ENCODE assay signal across 18 mouse cellular contexts in genomic region chr5:149474142-149474541, GRCm38 (mm10). TPM values are rescaled to one million over a fixed set of nuclear protein-coding genes. Genes with fewer than 3 reads are reported as not detected.
DNase-seq lines count a peak whose midpoint lies in the region; ATAC-seq and TF ChIP-seq lines count a peak whose summit lies in the region.
"Had no signal": no experiment of that assay in that cellular context is flagged by ENCODE, and none has a peak within 500 bp of the region (broad histone marks: within the 10 kb centered on the region; RNA-seq: fewer than 3 reads in every experiment).

No protein-coding gene starts in this region.

- peak; percentile 24; the same call in 1 of the 2 replicates for TF ChIP-seq CTCF in liver, embryonic 14.5 days (IDR thresholded peaks at IDR 0.05; ENCODE audit: low read depth)
- TF ChIP-seq CTCF in liver, postnatal 0 days (IDR thresholded peaks at IDR 0.05; ENCODE audit: low read depth): no peak
- peak; percentile 12; the same call in 1 of the 2 replicates for TF ChIP-seq CTCF in brain, embryonic 14.5 days (IDR thresholded peaks at IDR 0.05; ENCODE audit: borderline replicate concordance, extremely low read depth, insufficient read depth, insufficient read length)

- H3K4me1 ChIP-seq in forebrain, embryonic 13.5 days: no peaks in the 10 kb centered on the region
- H3K4me1 ChIP-seq in forebrain, embryonic 11.5 days (replicated peaks; ENCODE audit: control insufficient read depth, insufficient read depth, low read length): no peaks in the 10 kb centered on the region
- H3K4me1 ChIP-seq in liver, embryonic 14.5 days (replicated peaks; ENCODE audit: control insufficient read depth in 2 of 2, insufficient read depth in 2 of 2, low read length in 1 of 2): no peaks in the 10 kb centered on the region
- H3K4me1 ChIP-seq in liver, postnatal 0 days (ENCODE audit: insufficient read depth): no peaks in the 10 kb centered on the region
- H3K4me1 ChIP-seq: heart, embryonic 15.5 days; midbrain, embryonic 12.5 days had no signal

- no peak overlapping the region for H3K9ac ChIP-seq in forebrain, embryonic 13.5 days
- no peak overlapping the region for H3K9ac ChIP-seq in forebrain, embryonic 11.5 days (ENCODE audit: low read length)
- H3K9ac ChIP-seq in liver, embryonic 14.5 days (replicated peaks): no peak overlapping the region
- no peak overlapping the region for H3K9ac ChIP-seq in liver, postnatal 0 days (replicated peaks)
- H3K9ac ChIP-seq: heart, embryonic 15.5 days; midbrain, embryonic 12.5 days had no signal

- ATAC-seq in forebrain, embryonic 13.5 days: no peak
- no peak for ATAC-seq in forebrain, embryonic 11.5 days (replicated peaks; ENCODE audit: low FRiP score)
- ATAC-seq in liver, embryonic 14.5 days (ENCODE audit: insufficient read depth): no peak
- no peak for ATAC-seq in liver, postnatal 0 days

- H3K36me3 ChIP-seq in forebrain, embryonic 13.5 days (ENCODE audit: poor library complexity, severe bottlenecking): no peaks in the 10 kb centered on the region
- no peaks in the 10 kb centered on the region for H3K36me3 ChIP-seq in forebrain, embryonic 11.5 days (ENCODE audit: control insufficient read depth, insufficient read depth, low read length)
- no peaks in the 10 kb centered on the region for H3K36me3 ChIP-seq in liver, embryonic 14.5 days (replicated peaks; ENCODE audit: control insufficient read depth, insufficient read depth, low read depth)
- H3K36me3 ChIP-seq in liver, postnatal 0 days (replicated peaks; ENCODE audit: insufficient read depth, low read length): no peaks in the 10 kb centered on the region
- H3K36me3 ChIP-seq: heart, embryonic 15.5 days; midbrain, embryonic 12.5 days had no signal

- DNase-seq in forebrain, embryonic 11.5 days (ENCODE audit: low spot score): no peak
- DNase-seq in liver, embryonic 14.5 days (ENCODE audit: low read depth in 3 of 3, low spot score in 3 of 3): no peak
- no peak for DNase-seq in liver, postnatal 0 days
- DNase-seq in ES-CJ7 (ENCODE audit: low read depth, low spot score): peak; percentile 75
- DNase-seq in brain, embryonic 14.5 days (ENCODE audit: low read depth): no peak
- no peak for DNase-seq in spleen, adult 12 weeks (ENCODE audit: low spot score)
- DNase-seq: adrenal gland, adult 2 months; cerebellum, postnatal 25 days; gastrocnemius, postnatal 10 days; heart, adult 2 months; lung, adult 18-20 months; thymus, postnatal 25 days had no signal

- H3K9me3 ChIP-seq in forebrain, embryonic 13.5 days (replicated peaks): peaks cover 8% of the 10 kb centered on the region
- H3K9me3 ChIP-seq in forebrain, embryonic 11.5 days (ENCODE audit: control insufficient read depth, low read length): peaks cover 4% of the 10 kb centered on the region; the same call in 1 of the 2 replicates
- no peaks in the 10 kb centered on the region for H3K9me3 ChIP-seq in liver, embryonic 14.5 days (ENCODE audit: control insufficient read depth, low read length)
- H3K9me3 ChIP-seq in liver, postnatal 0 days (ENCODE audit: low read length): no peaks in the 10 kb centered on the region; the same call in 1 of the 2 replicates

- H3K27ac ChIP-seq in forebrain, embryonic 13.5 days: 0 out of 2 replicates have a peak overlapping the region, but pooled peaks have one; percentile 19
- H3K27ac ChIP-seq in forebrain, embryonic 11.5 days (ENCODE audit: low read depth, low read length): no peak overlapping the region
- H3K27ac ChIP-seq in liver, embryonic 14.5 days: no peak overlapping the region
- no peak overlapping the region for H3K27ac ChIP-seq in liver, postnatal 0 days (ENCODE audit: low read depth)
- H3K27ac ChIP-seq: heart, adult 2 months; heart, embryonic 15.5 days; kidney, postnatal 0 days; midbrain, embryonic 12.5 days had no signal

- TF ChIP-seq POLR2A in brain, embryonic 14.5 days (IDR thresholded peaks at IDR 0.05; ENCODE audit: borderline replicate concordance, extremely low read depth, insufficient read depth, insufficient read length, poor library complexity, severe bottlenecking): no peak

- TF ChIP-seq EP300 in liver, embryonic 14.5 days (IDR thresholded peaks at IDR 0.05; ENCODE audit: low read depth): no peak
- TF ChIP-seq EP300 in liver, postnatal 0 days (IDR thresholded peaks at IDR 0.05; ENCODE audit: low read depth): no peak

- 94% methylated on average over 9 of the region's 9 CpGs for WGBS in forebrain, embryonic 13.5 days
- WGBS in forebrain, embryonic 11.5 days: 92% methylated on average over 9 of the region's 9 CpGs
- WGBS in liver, embryonic 14.5 days (ENCODE audit: insufficient replicate concordance): 81% methylated on average over 9 of the region's 9 CpGs
- 90% methylated on average over 9 of the region's 9 CpGs for WGBS in liver, postnatal 0 days (ENCODE audit: insufficient replicate concordance)

- H3K4me3 ChIP-seq in forebrain, embryonic 13.5 days: no peak overlapping the region
- H3K4me3 ChIP-seq in forebrain, embryonic 11.5 days (ENCODE audit: low read depth, low read length): no peak overlapping the region
- H3K4me3 ChIP-seq in liver, embryonic 14.5 days (ENCODE audit: insufficient read depth in 1 of 2, low read depth in 2 of 2, low read length in 2 of 2): no peak overlapping the region
- H3K4me3 ChIP-seq in liver, postnatal 0 days (ENCODE audit: low read depth, low read length): no peak overlapping the region
- H3K4me3 ChIP-seq: heart, adult 2 months; heart, embryonic 15.5 days; midbrain, embryonic 12.5 days had no signal

- H3K4me2 ChIP-seq in forebrain, embryonic 13.5 days: no peak overlapping the region
- no peak overlapping the region for H3K4me2 ChIP-seq in forebrain, embryonic 11.5 days (ENCODE audit: low read depth, low read length, severe bottlenecking)
- H3K4me2 ChIP-seq in liver, embryonic 14.5 days (ENCODE audit: low read depth): no peak overlapping the region
- H3K4me2 ChIP-seq in liver, postnatal 0 days (ENCODE audit: low read depth, low read length): no peak overlapping the region
- H3K4me2 ChIP-seq: heart, embryonic 15.5 days; midbrain, embryonic 12.5 days had no signal

- H3K27me3 ChIP-seq in forebrain, embryonic 13.5 days: no peaks in the 10 kb centered on the region
- H3K27me3 ChIP-seq in forebrain, embryonic 11.5 days (ENCODE audit: control insufficient read depth, insufficient read depth, low read length): no peaks in the 10 kb centered on the region
- no peaks in the 10 kb centered on the region for H3K27me3 ChIP-seq in liver, embryonic 14.5 days (ENCODE audit: control insufficient read depth, insufficient read depth, low read length)
- H3K27me3 ChIP-seq in liver, postnatal 0 days (ENCODE audit: insufficient read depth, low read length): no peaks in the 10 kb centered on the region
- H3K27me3 ChIP-seq: CH12.LX; heart, embryonic 15.5 days; midbrain, embryonic 12.5 days had no signal

RNA-seq across cellular contexts. Expression of gene Tex26, which starts 34.7 kb away (rescaled TPM):
- polyA plus RNA-seq in forebrain, embryonic 13.5 days (2015; fragmentation: Nextera tagmentation; extraction: Ambion mirVana): 2.2 and 3.1 TPM in 2 replicates
- 1.6 and 1.7 TPM in 2 replicates for polyA plus RNA-seq in forebrain, embryonic 11.5 days (2014; fragmentation: Nextera tagmentation; extraction: Ambion mirVana)
- 0.30 and 0.48 TPM in 2 replicates for polyA plus RNA-seq in liver, embryonic 14.5 days (2012; rRNA removed)
- 0.23 TPM in 1 of 2 replicates, not detected in the other for polyA plus RNA-seq in liver, embryonic 14.5 days (2014; fragmentation: Nextera tagmentation; extraction: Ambion mirVana)
- polyA plus RNA-seq in liver, postnatal 0 days (2015; fragmentation: Nextera tagmentation; extraction: Ambion mirVana): not detected in 2 replicates
- polyA plus RNA-seq in brain, embryonic 14.5 days (2012; rRNA removed): 1.4 TPM in 2 replicates
- polyA plus RNA-seq: adrenal gland, adult 2 months; heart, adult 2 months had no signal

RNA-seq across cellular contexts. Expression of gene Wdr95, which starts 54.3 kb away (rescaled TPM):
- polyA plus RNA-seq in forebrain, embryonic 13.5 days (2015; fragmentation: Nextera tagmentation; extraction: Ambion mirVana): 0.41 and 0.68 TPM in 2 replicates
- 0.24 and 0.73 TPM in 2 replicates for polyA plus RNA-seq in forebrain, embryonic 11.5 days (2014; fragmentation: Nextera tagmentation; extraction: Ambion mirVana)
- not detected in 2 replicates for polyA plus RNA-seq in liver, embryonic 14.5 days (2012; rRNA removed)
- 0.13 TPM in 1 of 2 replicates, not detected in the other for polyA plus RNA-seq in liver, embryonic 14.5 days (2014; fragmentation: Nextera tagmentation; extraction: Ambion mirVana)
- not detected in 2 replicates for polyA plus RNA-seq in liver, postnatal 0 days (2015; fragmentation: Nextera tagmentation; extraction: Ambion mirVana)
- 0.37 and 0.42 TPM in 2 replicates for polyA plus RNA-seq in brain, embryonic 14.5 days (2012; rRNA removed)
- polyA plus RNA-seq: adrenal gland, adult 2 months; heart, embryonic 15.5 days; hindbrain, embryonic 11.5 days had no signal
